Mouse (Mus musculus): ENCODE data around the gene Cgnl1.

DNA sequence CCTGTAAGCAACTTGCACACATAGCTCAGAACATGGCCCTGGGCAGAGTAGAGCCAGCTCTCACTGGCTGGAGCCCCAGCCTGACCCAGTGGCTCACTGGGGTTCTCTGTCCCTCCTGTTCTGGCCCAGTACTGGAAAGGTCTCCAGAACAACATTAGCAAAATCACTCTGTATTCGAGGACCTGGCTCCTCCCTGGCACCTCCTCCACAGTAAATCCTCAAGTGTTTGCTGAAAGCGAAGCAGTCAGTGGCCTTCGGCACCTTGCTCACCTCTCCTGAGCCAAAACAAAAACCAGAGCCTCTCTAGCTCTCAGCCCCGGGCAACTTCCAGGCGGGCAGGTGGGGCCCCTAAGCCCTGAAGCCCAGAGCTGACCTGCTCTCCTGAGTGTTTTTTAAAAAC is 11.5 kb downstream of the Cgnl1 start:
- no peak for TF ChIP-seq MAFK (IDR thresholded peaks at IDR 0.05; ENCODE audit: insufficient replicate concordance, low read length)
- no peak for TF ChIP-seq CTCF (conservative IDR thresholded peaks at IDR 0.05 in 1 of 2, IDR thresholded peaks at IDR 0.05 in 1 of 2; ENCODE audit: low read depth in 2 of 2, low read length in 2 of 2)
- TF ChIP-seq EP300 (IDR thresholded peaks at IDR 0.05; ENCODE audit: low read length) = no peak
- TF ChIP-seq HCFC1 (IDR thresholded peaks at IDR 0.05; ENCODE audit: low read depth, low read length) = no peak
- TF ChIP-seq ZMIZ1 (IDR thresholded peaks at IDR 0.05; ENCODE audit: low read depth, low read length) = no peak
- no peak for TF ChIP-seq POLR2AphosphoS2 (IDR thresholded peaks at IDR 0.05; ENCODE audit: low read depth, low read length)
